Comparison of ENCODE assay signal across 22 mouse cellular contexts in genomic region chr2:40510594-40511304, GRCm38 (mm10).
A peak's percentile ranks its signal among the peaks of the same experiment; 100 is the strongest.
DNase-seq lines count a peak whose midpoint lies in the region; ATAC-seq and TF ChIP-seq lines count a peak whose summit lies in the region.
"Had no signal": no experiment of that assay in that cellular context is flagged by ENCODE, and none has a peak within 500 bp of the region (broad histone marks: within the 10 kb centered on the region; RNA-seq: fewer than 3 reads in every experiment).

No protein-coding gene starts in this region.

- WGBS in heart, embryonic 10.5 days: 73% methylated on average over 3 of the region's 3 CpGs
- WGBS in midbrain, embryonic 14.5 days: 44% methylated on average over 3 of the region's 3 CpGs
- WGBS in midbrain, embryonic 11.5 days: 56% methylated on average over 3 of the region's 3 CpGs
- WGBS in midbrain, postnatal 0 days: 45% methylated on average over 3 of the region's 3 CpGs

- no peak overlapping the region for H3K27ac ChIP-seq in heart, embryonic 10.5 days
- H3K27ac ChIP-seq in midbrain, embryonic 14.5 days (replicated peaks; ENCODE audit: low read depth, low read length): no peak overlapping the region
- no peak overlapping the region for H3K27ac ChIP-seq in midbrain, embryonic 11.5 days (ENCODE audit: low read depth, low read length)
- no peak overlapping the region for H3K27ac ChIP-seq in midbrain, postnatal 0 days (ENCODE audit: low read depth, low read length)
- H3K27ac ChIP-seq: limb, embryonic 10.5 days had no signal

- H3K9me3 ChIP-seq in heart, embryonic 10.5 days: no peaks in the 10 kb centered on the region
- H3K9me3 ChIP-seq in midbrain, embryonic 14.5 days (ENCODE audit: control insufficient read depth, low read length): no peaks in the 10 kb centered on the region
- no peaks in the 10 kb centered on the region for H3K9me3 ChIP-seq in midbrain, embryonic 11.5 days (ENCODE audit: control insufficient read depth, low read length)
- no peaks in the 10 kb centered on the region for H3K9me3 ChIP-seq in midbrain, postnatal 0 days (ENCODE audit: low read length)
- H3K9me3 ChIP-seq: heart, embryonic 12.5 days; limb, embryonic 10.5 days; megakaryocyte, embryonic 14.5 days had no signal

- no peak overlapping the region for H3K4me2 ChIP-seq in midbrain, embryonic 14.5 days (ENCODE audit: low read length)
- no peak overlapping the region for H3K4me2 ChIP-seq in midbrain, embryonic 11.5 days
- H3K4me2 ChIP-seq in midbrain, postnatal 0 days (ENCODE audit: low read depth, low read length, poor library complexity, severe bottlenecking): no peak overlapping the region
- H3K4me2 ChIP-seq: heart, embryonic 12.5 days had no signal

- no peaks in the 10 kb centered on the region for H3K4me1 ChIP-seq in heart, embryonic 10.5 days
- no peaks in the 10 kb centered on the region for H3K4me1 ChIP-seq in midbrain, embryonic 14.5 days (ENCODE audit: control insufficient read depth, insufficient read depth, low read length)
- no peaks in the 10 kb centered on the region for H3K4me1 ChIP-seq in midbrain, embryonic 11.5 days (ENCODE audit: control insufficient read depth, insufficient read depth, low read length)
- no peaks in the 10 kb centered on the region for H3K4me1 ChIP-seq in midbrain, postnatal 0 days (ENCODE audit: insufficient read depth, low read length)
- H3K4me1 ChIP-seq: heart, embryonic 12.5 days; limb, embryonic 10.5 days; megakaryocyte, embryonic 14.5 days had no signal

- TF ChIP-seq CTCF in brain, embryonic 14.5 days (IDR thresholded peaks at IDR 0.05; ENCODE audit: borderline replicate concordance, extremely low read depth, insufficient read depth, insufficient read length): no peak
- TF ChIP-seq CTCF in midbrain, postnatal 0 days (IDR thresholded peaks at IDR 0.05): no peak

- no peaks in the 10 kb centered on the region for H3K36me3 ChIP-seq in heart, embryonic 10.5 days
- H3K36me3 ChIP-seq in midbrain, embryonic 14.5 days (ENCODE audit: control insufficient read depth, insufficient read depth, low read length): no peaks in the 10 kb centered on the region
- no peaks in the 10 kb centered on the region for H3K36me3 ChIP-seq in midbrain, embryonic 11.5 days (ENCODE audit: control insufficient read depth, insufficient read depth, low read length)
- H3K36me3 ChIP-seq in midbrain, postnatal 0 days (ENCODE audit: insufficient read depth, low read length): no peaks in the 10 kb centered on the region
- H3K36me3 ChIP-seq: heart, embryonic 12.5 days; limb, embryonic 10.5 days had no signal

- H3K9ac ChIP-seq in midbrain, embryonic 14.5 days (replicated peaks; ENCODE audit: low read length): no peak overlapping the region
- no peak overlapping the region for H3K9ac ChIP-seq in midbrain, embryonic 11.5 days (ENCODE audit: low read length)
- H3K9ac ChIP-seq in midbrain, postnatal 0 days (replicated peaks; ENCODE audit: low read length, poor library complexity, severe bottlenecking): no peak overlapping the region
- H3K9ac ChIP-seq: heart, embryonic 12.5 days; liver, postnatal 0 days had no signal

- no peak for ATAC-seq in midbrain, embryonic 14.5 days (ENCODE audit: low FRiP score, low TSS enrichment)
- no peak for ATAC-seq in midbrain, embryonic 11.5 days (ENCODE audit: low FRiP score)
- ATAC-seq in midbrain, postnatal 0 days (ENCODE audit: low FRiP score): 0 out of 2 replicates have a peak, but pooled peaks have one; percentile 23
- ATAC-seq: inflammation-experienced regulatory T-cells, adult 6 months; liver, postnatal 0 days had no signal

- H3K27me3 ChIP-seq in heart, embryonic 10.5 days (ENCODE audit: insufficient read depth, poor library complexity, severe bottlenecking): no peaks in the 10 kb centered on the region
- H3K27me3 ChIP-seq in midbrain, embryonic 14.5 days (ENCODE audit: control insufficient read depth, insufficient read depth, low read length): no peaks in the 10 kb centered on the region
- no peaks in the 10 kb centered on the region for H3K27me3 ChIP-seq in midbrain, embryonic 11.5 days (ENCODE audit: control insufficient read depth, insufficient read depth, low read length)
- H3K27me3 ChIP-seq in midbrain, postnatal 0 days (ENCODE audit: insufficient read depth, low read length): no peaks in the 10 kb centered on the region
- H3K27me3 ChIP-seq: heart, embryonic 12.5 days; megakaryocyte, embryonic 14.5 days had no signal

- TF ChIP-seq POLR2A in brain, embryonic 14.5 days (IDR thresholded peaks at IDR 0.05; ENCODE audit: borderline replicate concordance, extremely low read depth, insufficient read depth, insufficient read length, poor library complexity, severe bottlenecking): no peak

- no peak overlapping the region for H3K4me3 ChIP-seq in heart, embryonic 10.5 days
- no peak overlapping the region for H3K4me3 ChIP-seq in midbrain, embryonic 14.5 days (replicated peaks; ENCODE audit: low read depth, low read length)
- no peak overlapping the region for H3K4me3 ChIP-seq in midbrain, embryonic 11.5 days (ENCODE audit: low read depth, low read length)
- no peak overlapping the region for H3K4me3 ChIP-seq in midbrain, postnatal 0 days (ENCODE audit: low read depth, low read length)
- H3K4me3 ChIP-seq: heart, embryonic 12.5 days; limb, embryonic 10.5 days; megakaryocyte, embryonic 14.5 days had no signal

- peak; percentile 17 for DNase-seq in heart, adult 11 months
- no peak for DNase-seq in heart, embryonic 10.5 days (ENCODE audit: low spot score)
- DNase-seq in midbrain, embryonic 14.5 days: peak; percentile 31
- DNase-seq in midbrain, embryonic 11.5 days (ENCODE audit: low spot score, missing footprints): no peak
- DNase-seq in brain, embryonic 14.5 days (ENCODE audit: low read depth): peak; percentile 75
- peak; percentile 60 for DNase-seq in midbrain, postnatal 0 days (ENCODE audit: low spot score)
- no peak for DNase-seq in lung, adult 18-20 months
- no peak for DNase-seq in adrenal gland, postnatal 10 days
- DNase-seq: cerebellum, adult 11 months; cerebellum, postnatal 14 days; embryo, embryonic 11 days; heart, postnatal 14 days; kidney, adult 2 months; kidney, postnatal 10 days; layer of hippocampus, postnatal 36 days; liver, postnatal 0 days; lung, postnatal 14 days; thymus, postnatal 25 days had no signal

Comparison
In these comparisons a context has a peak if more than half of its experiments do, and no peak if none do; other contexts are left out.
1. DNase-seq: peak in heart, adult 11 months (single experiment), midbrain, embryonic 14.5 days (single experiment), brain, embryonic 14.5 days (single experiment) and midbrain, postnatal 0 days (single experiment); none in heart, embryonic 10.5 days (single experiment), midbrain, embryonic 11.5 days (single experiment), lung, adult 18-20 months (0 of 2) and adrenal gland, postnatal 10 days (single experiment).